Mouse (Mus musculus): ENCODE results near the gene Tmppe. TPM values are rescaled to one million over a fixed set of nuclear protein-coding genes. Genes with fewer than 3 reads are reported as not detected.

Tmppe gene
- polyA plus RNA-seq, 1 experiment, result 1.1 TPM

- Histone ChIP-seq H3K4me1 (ENCODE audit: control insufficient read depth, insufficient read depth, insufficient read length, low read length) (no peaks in the 10 kb centered on the region), H3K4me3 (ENCODE audit: insufficient read depth, low read depth, low read length) (no peak overlapping the region), H3K27ac (replicated peaks; ENCODE audit: low read depth, low read length) (no peak overlapping the region)
These were observed 47.8 kb downstream of the Tmppe start for GRCm38 (mm10) chr9:114448700-114449099.

GRCm38 (mm10) chr9:114449120-114449754 lies 48.3 kb downstream of the Tmppe start:
- H3K4me3 ChIP-seq (ENCODE audit: insufficient read depth, low read depth, low read length), result no peak overlapping the region
- no peak overlapping the region for H3K27ac ChIP-seq (replicated peaks; ENCODE audit: low read depth, low read length)

GRCm38 (mm10) chr9:114451615-114452014 lies 50.7 kb downstream of the Tmppe start:
- H3K4me3 ChIP-seq (ENCODE audit: insufficient read depth, low read depth, low read length), result no peak overlapping the region
- H3K4me1 ChIP-seq (ENCODE audit: control insufficient read depth, insufficient read depth, insufficient read length, low read length), result no peaks in the 10 kb centered on the region

More at GRCm38 (mm10) chr9:114449120-114449754, 48.3 kb downstream of the Tmppe start:
- no peaks in the 10 kb centered on the region for H3K4me1 ChIP-seq (ENCODE audit: control insufficient read depth, insufficient read depth, insufficient read length, low read length)

DNA sequence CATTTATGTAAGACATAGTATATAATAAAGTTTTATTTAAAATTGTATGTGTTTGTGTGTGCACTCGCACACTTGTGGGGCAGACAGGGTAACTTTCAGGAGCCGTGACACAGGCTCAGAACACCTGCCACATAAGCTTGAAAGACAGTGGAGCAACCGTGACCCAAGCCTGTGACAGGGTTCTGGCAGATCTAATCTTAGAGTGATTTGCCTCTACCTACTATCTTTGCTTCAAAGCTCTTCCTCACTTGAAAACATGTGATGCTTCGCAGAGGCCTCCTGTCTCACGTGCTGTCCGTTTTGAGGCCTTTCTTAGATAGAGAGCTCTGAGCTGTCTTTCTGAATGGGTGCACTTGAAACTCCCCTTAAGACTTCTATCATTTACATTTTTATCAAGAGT lies 51.5 kb downstream of the Tmppe start:
- Histone ChIP-seq H3K4me3 (ENCODE audit: insufficient read depth, low read depth, low read length) (no peak overlapping the region), H3K4me1 (ENCODE audit: control insufficient read depth, insufficient read depth, insufficient read length, low read length) (no peaks in the 10 kb centered on the region), H3K27ac (replicated peaks; ENCODE audit: low read depth, low read length) (no peak overlapping the region)

More at GRCm38 (mm10) chr9:114451615-114452014, 50.7 kb downstream of the Tmppe start:
- H3K27ac ChIP-seq (replicated peaks; ENCODE audit: low read depth, low read length), result no peak overlapping the region

- Histone ChIP-seq H3K27ac (replicated peaks; ENCODE audit: low read depth, low read length) (no peak overlapping the region), H3K4me1 (ENCODE audit: control insufficient read depth, insufficient read depth, insufficient read length, low read length) (no peaks in the 10 kb centered on the region), H3K4me3 (ENCODE audit: insufficient read depth, low read depth, low read length) (no peak overlapping the region)
These were observed 54.5 kb downstream of the Tmppe start for GRCm38 (mm10) chr9:114455420-114455819.

Other genes with a start within 250 kb of the Tmppe start
- not detected in 2 replicates for gene Bcl2a1c, start 71.0 kb upstream of the Tmppe start, polyA plus RNA-seq (2012; ENCODE audit: insufficient read depth, insufficient read length, missing spikeins)
- gene Crtap, start 10.4 kb upstream of the Tmppe start, polyA plus RNA-seq (2012; ENCODE audit: insufficient read depth, insufficient read length, missing spikeins), result 53.4 and 60.5 TPM in 2 replicates
- gene Glb1, start within 50 bp of the Tmppe start, polyA plus RNA-seq (2012; ENCODE audit: insufficient read depth, insufficient read length, missing spikeins), result 9.2 and 10.5 TPM in 2 replicates
- gene Ccr4, start 103.8 kb downstream of the Tmppe start, polyA plus RNA-seq (2012; ENCODE audit: insufficient read depth, insufficient read length, missing spikeins), result not detected in 2 replicates
- not detected in 2 replicates for gene C130032M10Rik, start 114.6 kb downstream of the Tmppe start, polyA plus RNA-seq (2012; ENCODE audit: insufficient read depth, insufficient read length, missing spikeins)
- not detected in 2 replicates for gene Trim71, start 163.3 kb downstream of the Tmppe start, polyA plus RNA-seq (2012; ENCODE audit: insufficient read depth, insufficient read length, missing spikeins)
- 11.6 and 13.2 TPM in 2 replicates for gene Cnot10, start 239.1 kb downstream of the Tmppe start, polyA plus RNA-seq (2012; ENCODE audit: insufficient read depth, insufficient read length, missing spikeins)

All from brown adipose tissue, adult 24 weeks (tissue).